Mouse (Mus musculus): ENCODE results near the gene Vmn1r8. TPM values are rescaled to one million over a fixed set of nuclear protein-coding genes. Genes with fewer than 3 reads are reported as not detected.
A peak's percentile ranks its signal among the peaks of the same experiment; 100 is the strongest.
"Not testable (repeated sequence)": the region's sequence is repeated elsewhere in the genome, so short reads cannot be mapped to it uniquely, and the experiment has no call there.

Gene Vmn1r8
- not detected in 2 replicates for polyA plus RNA-seq (2015; fragmentation: Nextera tagmentation; extraction: Ambion mirVana)

DNA sequence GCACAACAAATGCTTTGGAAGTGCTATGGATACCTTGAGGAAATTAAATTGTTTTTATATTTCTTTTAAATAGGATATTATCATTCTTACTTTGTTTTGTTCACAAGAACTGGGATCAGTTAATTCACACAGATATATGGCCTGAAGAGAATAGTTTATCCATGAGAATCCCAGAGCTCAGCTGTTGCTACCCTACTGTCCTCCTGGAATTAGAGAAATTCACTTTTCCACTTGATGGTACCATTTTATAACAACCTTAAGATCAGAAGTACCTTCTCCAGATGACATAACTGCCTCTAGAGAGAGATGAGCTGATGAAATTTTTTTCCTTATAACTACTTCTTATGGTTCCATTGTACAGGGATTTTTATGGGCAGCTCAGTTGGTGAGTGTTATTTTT is at the start of gene Vmn1r8:
Gene Vmn1r8 (plus strand): TSS at position 301 of the 400 bp plus-strand sequence.
- Histone ChIP-seq H3K4me3 (ENCODE audit: low read depth, low read length) (no peak within 1 kb of the TSS), H3K27me3 (ENCODE audit: control insufficient read depth, insufficient read depth, low read length) (no peaks in the 10 kb centered on the region), H3K4me1 (replicated peaks; ENCODE audit: control insufficient read depth, insufficient read depth) (no peaks in the 10 kb centered on the region), H3K27ac (replicated peaks) (no peak within 1 kb of the TSS), H3K4me2 (replicated peaks; ENCODE audit: low read depth) (no peak within 1 kb of the TSS), H3K9me3 (ENCODE audit: control insufficient read depth, low read length) (no peaks in the 10 kb centered on the region), H3K9ac (ENCODE audit: low read length) (no peak within 1 kb of the TSS), H3K36me3 (ENCODE audit: control insufficient read depth, insufficient read depth, low read length) (no peaks in the 10 kb centered on the region)
- no peak for TF ChIP-seq CTCF (IDR thresholded peaks at IDR 0.05; ENCODE audit: low read depth)
- TF ChIP-seq EP300 (optimal IDR thresholded peaks at IDR 0.05), result no peak
- DNase-seq (ENCODE audit: low spot score), result no peak
- ATAC-seq (ENCODE audit: low FRiP score, low TSS enrichment), result no peak

GRCm38 (mm10) chr6:56996943-56997342 is 35.1 kb upstream of the Vmn1r8 start, which contains the start of gene Vmn1r6:
Gene Vmn1r6, plus strand, starts transcription at chr6:56997243.
- Histone ChIP-seq H3K36me3 (ENCODE audit: control insufficient read depth, insufficient read depth, low read length) (no peaks in the 10 kb centered on the region), H3K27me3 (ENCODE audit: control insufficient read depth, insufficient read depth, low read length) (no peaks in the 10 kb centered on the region), H3K4me3 (ENCODE audit: low read depth, low read length) (no peak within 1 kb of the TSS), H3K9me3 (ENCODE audit: control insufficient read depth, low read length) (no peaks in the 10 kb centered on the region), H3K4me1 (replicated peaks; ENCODE audit: control insufficient read depth, insufficient read depth) (no peaks in the 10 kb centered on the region), H3K9ac (ENCODE audit: low read length) (no peak within 1 kb of the TSS), H3K27ac (replicated peaks) (no peak within 1 kb of the TSS), H3K4me2 (replicated peaks; ENCODE audit: low read depth) (no peak within 1 kb of the TSS)
- no peak for DNase-seq (ENCODE audit: low spot score)
- WGBS, result 77% methylated on average over 2 of the region's 2 CpGs
- ATAC-seq (ENCODE audit: low FRiP score, low TSS enrichment), result no peak
- TF ChIP-seq EP300 (optimal IDR thresholded peaks at IDR 0.05) (no peak), CTCF (IDR thresholded peaks at IDR 0.05; ENCODE audit: low read depth) (no peak)

DNA sequence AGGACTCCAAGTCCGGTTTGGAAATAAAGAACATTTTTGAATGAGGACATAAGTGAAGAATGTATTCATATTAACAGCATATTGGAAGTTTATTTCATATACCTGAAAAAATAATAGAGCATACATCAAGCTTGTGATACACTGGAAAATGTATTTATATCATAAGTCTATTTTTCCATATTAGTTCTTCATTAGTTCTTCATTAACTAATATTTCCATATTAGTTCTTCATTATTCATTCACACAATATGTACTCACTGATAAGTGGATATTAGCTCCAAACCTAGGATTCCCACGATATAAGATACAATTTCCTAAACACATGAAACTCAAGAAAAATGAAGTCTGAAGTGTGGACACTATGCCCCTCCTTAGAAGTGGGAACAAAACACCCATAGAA is 6.9 kb upstream of the Vmn1r8 start, which contains the start of gene Vmn1r7:
Gene Vmn1r7 (minus strand): TSS at position 101 of the 400 bp plus-strand sequence.
- not testable (repeated sequence) for H3K36me3 ChIP-seq (ENCODE audit: control insufficient read depth, insufficient read depth, low read length); H3K27ac ChIP-seq (replicated peaks); H3K27me3 ChIP-seq (ENCODE audit: control insufficient read depth, insufficient read depth, low read length); DNase-seq (ENCODE audit: low spot score); H3K4me1 ChIP-seq (replicated peaks; ENCODE audit: control insufficient read depth, insufficient read depth); H3K4me3 ChIP-seq (ENCODE audit: low read depth, low read length); H3K9ac ChIP-seq (ENCODE audit: low read length); H3K4me2 ChIP-seq (replicated peaks; ENCODE audit: low read depth); ATAC-seq (ENCODE audit: low FRiP score, low TSS enrichment); H3K9me3 ChIP-seq (ENCODE audit: control insufficient read depth, low read length)
- 81% methylated on average over 2 of the region's 2 CpGs for WGBS

DNA sequence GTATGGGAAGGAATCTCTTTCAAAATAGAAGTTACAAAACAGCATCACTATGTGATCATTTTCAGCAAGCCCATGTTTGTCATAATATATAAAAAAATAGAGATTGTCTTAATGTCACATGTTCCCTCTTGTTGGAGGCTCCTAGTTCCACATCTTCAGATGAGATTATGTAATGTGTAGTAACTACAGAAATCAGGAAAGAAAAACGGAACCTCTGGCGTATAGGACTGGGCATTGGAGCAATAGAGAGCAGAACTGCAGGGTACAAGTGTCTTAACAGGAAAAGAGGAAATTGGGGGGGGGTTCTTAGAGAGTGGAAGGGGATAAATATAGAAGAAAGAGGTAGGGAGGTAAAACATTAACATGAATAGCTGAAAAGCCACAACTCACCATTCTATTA is 2.6 kb downstream of the Vmn1r8 start:
- no peak for ATAC-seq (ENCODE audit: low FRiP score, low TSS enrichment)
- Histone ChIP-seq H3K27ac (replicated peaks) (no peak overlapping the region), H3K4me1 (replicated peaks; ENCODE audit: control insufficient read depth, insufficient read depth) (no peaks in the 10 kb centered on the region), H3K4me3 (ENCODE audit: low read depth, low read length) (no peak overlapping the region), H3K9ac (ENCODE audit: low read length) (no peak overlapping the region), H3K4me2 (replicated peaks; ENCODE audit: low read depth) (no peak overlapping the region), H3K27me3 (ENCODE audit: control insufficient read depth, insufficient read depth, low read length) (no peaks in the 10 kb centered on the region), H3K36me3 (ENCODE audit: control insufficient read depth, insufficient read depth, low read length) (no peaks in the 10 kb centered on the region), H3K9me3 (ENCODE audit: control insufficient read depth, low read length) (no peaks in the 10 kb centered on the region)
- DNase-seq (ENCODE audit: low spot score), result no peak
- no peak for TF ChIP-seq CTCF (IDR thresholded peaks at IDR 0.05; ENCODE audit: low read depth)
- TF ChIP-seq EP300 (optimal IDR thresholded peaks at IDR 0.05), result no peak
- WGBS, result 81% methylated on average over 2 of the region's 2 CpGs

DNA sequence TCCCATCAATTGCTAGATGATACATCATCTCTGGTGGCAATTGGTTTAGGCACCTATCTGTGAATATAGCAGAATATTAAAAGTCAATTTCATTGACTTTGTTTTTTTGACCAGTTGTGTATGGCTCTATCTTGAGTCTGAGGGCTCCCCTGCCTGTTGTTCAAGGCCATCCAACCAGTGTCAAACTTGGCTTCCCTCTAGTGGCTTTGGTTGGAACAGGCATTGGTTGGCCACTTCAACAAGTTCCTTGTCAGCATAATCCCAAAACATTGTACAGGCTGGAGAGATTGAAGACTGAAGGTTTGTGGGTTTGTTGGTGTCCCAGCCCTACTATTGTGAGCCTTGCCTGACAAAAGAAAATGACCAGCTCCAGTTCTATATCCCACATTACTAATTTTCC is 31.6 kb downstream of the Vmn1r8 start:
- H3K9me3 ChIP-seq (ENCODE audit: control insufficient read depth, low read length), result no peaks in the 10 kb centered on the region
- no peak for ATAC-seq (ENCODE audit: low FRiP score, low TSS enrichment)
- peak; percentile 15 for DNase-seq (ENCODE audit: low spot score)
- no peaks in the 10 kb centered on the region for H3K36me3 ChIP-seq (ENCODE audit: control insufficient read depth, insufficient read depth, low read length)
- TF ChIP-seq CTCF (IDR thresholded peaks at IDR 0.05; ENCODE audit: low read depth) (peak; percentile 52), EP300 (optimal IDR thresholded peaks at IDR 0.05) (no peak)
- no peaks in the 10 kb centered on the region for H3K4me1 ChIP-seq (replicated peaks; ENCODE audit: control insufficient read depth, insufficient read depth)
- no peak overlapping the region for H3K27ac ChIP-seq (replicated peaks)
- H3K9ac ChIP-seq (ENCODE audit: low read length), result no peak overlapping the region
- no peak overlapping the region for H3K4me3 ChIP-seq (ENCODE audit: low read depth, low read length)
- no peak overlapping the region for H3K4me2 ChIP-seq (replicated peaks; ENCODE audit: low read depth)
- H3K27me3 ChIP-seq (ENCODE audit: control insufficient read depth, insufficient read depth, low read length), result no peaks in the 10 kb centered on the region

GRCm38 (mm10) chr6:57066487-57066886 is 34.4 kb downstream of the Vmn1r8 start, which contains the start of gene Vmn1r9:
Gene Vmn1r9, plus strand, starts transcription at chr6:57066787.
- no peaks in the 10 kb centered on the region for H3K4me1 ChIP-seq (replicated peaks; ENCODE audit: control insufficient read depth, insufficient read depth)
- no peak within 1 kb of the TSS for H3K4me3 ChIP-seq (ENCODE audit: low read depth, low read length)
- WGBS, result 83% methylated on average over 2 of the region's 2 CpGs
- H3K27me3 ChIP-seq (ENCODE audit: control insufficient read depth, insufficient read depth, low read length), result no peaks in the 10 kb centered on the region
- ATAC-seq (ENCODE audit: low FRiP score, low TSS enrichment) (no peak), DNase-seq (ENCODE audit: low spot score) (no peak)
- no peak within 1 kb of the TSS for H3K4me2 ChIP-seq (replicated peaks; ENCODE audit: low read depth)
- no peaks in the 10 kb centered on the region for H3K36me3 ChIP-seq (ENCODE audit: control insufficient read depth, insufficient read depth, low read length)
- no peak within 1 kb of the TSS for H3K9ac ChIP-seq (ENCODE audit: low read length)
- no peaks in the 10 kb centered on the region for H3K9me3 ChIP-seq (ENCODE audit: control insufficient read depth, low read length)
- no peak within 1 kb of the TSS for H3K27ac ChIP-seq (replicated peaks)
- TF ChIP-seq EP300 (optimal IDR thresholded peaks at IDR 0.05), result no peak
- no peak for TF ChIP-seq CTCF (IDR thresholded peaks at IDR 0.05; ENCODE audit: low read depth)

Other genes starting within 250 kb of the Vmn1r8 start
- 9.3 and 10.8 TPM in 2 replicates for gene Kbtbd2, start 234.5 kb upstream of the Vmn1r8 start, polyA plus RNA-seq (2015; fragmentation: Nextera tagmentation; extraction: Ambion mirVana)
- 80.5 and 85.8 TPM in 2 replicates for gene Fkbp9, start 200.2 kb upstream of the Vmn1r8 start, polyA plus RNA-seq (2015; fragmentation: Nextera tagmentation; extraction: Ambion mirVana)
- 123 and 124 TPM in 2 replicates for gene Nt5c3, start 108.4 kb upstream of the Vmn1r8 start, polyA plus RNA-seq (2015; fragmentation: Nextera tagmentation; extraction: Ambion mirVana)
- 0.12 and 0.29 TPM in 2 replicates for gene Vmn1r4, start 108.3 kb upstream of the Vmn1r8 start, polyA plus RNA-seq (2015; fragmentation: Nextera tagmentation; extraction: Ambion mirVana)
- gene Vmn1r5, start 62.0 kb upstream of the Vmn1r8 start, polyA plus RNA-seq (2015; fragmentation: Nextera tagmentation; extraction: Ambion mirVana), result not detected in 2 replicates
- gene Vmn1r6, start 35.0 kb upstream of the Vmn1r8 start, polyA plus RNA-seq (2015; fragmentation: Nextera tagmentation; extraction: Ambion mirVana), result not detected in 2 replicates
- gene Vmn1r7, start 7.0 kb upstream of the Vmn1r8 start, polyA plus RNA-seq (2015; fragmentation: Nextera tagmentation; extraction: Ambion mirVana), result not detected in 2 replicates
- not detected in 2 replicates for gene Vmn1r9, start 34.5 kb downstream of the Vmn1r8 start, polyA plus RNA-seq (2015; fragmentation: Nextera tagmentation; extraction: Ambion mirVana)
- not detected in 2 replicates for gene Vmn1r10, start 77.2 kb downstream of the Vmn1r8 start, polyA plus RNA-seq (2015; fragmentation: Nextera tagmentation; extraction: Ambion mirVana)
- gene Vmn1r11, start 101.2 kb downstream of the Vmn1r8 start, polyA plus RNA-seq (2015; fragmentation: Nextera tagmentation; extraction: Ambion mirVana), result not detected in 2 replicates
- not detected in 2 replicates for gene Vmn1r12, start 124.6 kb downstream of the Vmn1r8 start, polyA plus RNA-seq (2015; fragmentation: Nextera tagmentation; extraction: Ambion mirVana)
- 0.04 TPM in 1 of 2 replicates, not detected in the other for gene Vmn1r13, start 171.0 kb downstream of the Vmn1r8 start, polyA plus RNA-seq (2015; fragmentation: Nextera tagmentation; extraction: Ambion mirVana)
- gene Vmn1r14, start 199.4 kb downstream of the Vmn1r8 start, polyA plus RNA-seq (2015; fragmentation: Nextera tagmentation; extraction: Ambion mirVana), result not detected in 2 replicates
- not detected in 2 replicates for gene Vmn1r15, start 225.7 kb downstream of the Vmn1r8 start, polyA plus RNA-seq (2015; fragmentation: Nextera tagmentation; extraction: Ambion mirVana)

Data from stomach, postnatal 0 days (tissue).